Mouse (Mus musculus): Measurements from ENCODE around the gene Mcf2l.

DNA sequence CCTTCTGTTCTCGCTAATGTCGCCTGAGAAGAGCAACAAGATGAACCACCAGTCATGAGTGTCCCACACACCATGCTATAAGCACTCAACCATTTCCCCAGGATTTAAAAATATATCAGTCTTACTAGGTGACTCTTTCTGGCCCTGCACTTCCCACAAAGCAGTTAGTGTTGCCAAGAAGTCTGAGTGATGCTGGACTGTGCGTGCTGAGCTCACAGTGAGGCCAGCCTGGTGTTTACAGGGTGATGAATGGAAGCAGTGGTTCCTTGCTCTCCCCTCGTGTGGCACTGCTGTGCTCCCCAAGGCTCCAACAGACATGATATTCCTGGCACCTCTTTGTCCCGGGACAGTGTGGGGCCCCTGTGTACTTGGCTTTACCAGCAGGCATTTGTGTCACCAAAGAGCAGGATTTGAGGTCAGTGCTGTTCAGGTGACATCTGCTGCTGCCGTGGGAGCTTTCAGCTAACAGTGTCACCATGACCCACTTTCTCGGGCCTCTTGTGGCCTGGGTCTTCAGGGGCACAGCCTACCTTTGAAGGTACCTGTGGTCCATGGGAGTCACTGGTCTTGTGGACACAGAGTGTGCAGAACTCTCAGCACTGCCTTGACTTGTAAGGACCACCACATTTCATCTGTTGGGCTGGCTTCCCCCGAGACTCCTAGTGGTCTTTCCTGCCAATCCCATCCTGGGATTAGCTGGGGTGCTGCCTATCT is 88.4 kb downstream of the Mcf2l start:
- TF ChIP-seq CTCF (IDR thresholded peaks at IDR 0.05; ENCODE audit: extremely low read depth, insufficient read depth, insufficient read length, insufficient replicate concordance) (no peak), POLR2A (IDR thresholded peaks at IDR 0.05; ENCODE audit: low read depth, low read length) (no peak)

All from spleen, adult 2 months (tissue).